Mouse (Mus musculus) thymus, adult 2 months (tissue): ENCODE measurements around the gene Fam19a1.

Experiments
- CTCF ChIP-seq: fragments of 200-500 bp; IDR thresholded peaks from 2 replicates; pipeline ENCODE4 v1.5.1; 2012; ENCODE audit warnings: mild to moderate bottlenecking, control low read depth, low read length, moderate library complexity, borderline replicate concordance; ENCODE audit not compliant: control insufficient read depth, poor library complexity, insufficient read depth; ENCODE audit errors: extremely low read depth
- POLR2A ChIP-seq: fragments of 200-500 bp; IDR thresholded peaks from 2 replicates; pipeline ENCODE4 v1.6.1; 2012; ENCODE audit warnings: mild to moderate bottlenecking, low read length, control low read depth, moderate library complexity; ENCODE audit not compliant: control insufficient read depth, poor library complexity, insufficient read depth; ENCODE audit errors: extremely low read depth

GRCm38 (mm10) chr6:96624196-96624595 lies 511.2 kb downstream of the Fam19a1 start:
- TF ChIP-seq POLR2A = no peak
- TF ChIP-seq CTCF = no peak
